Mouse (Mus musculus) heart, embryonic 12.5 days (tissue): ENCODE results near the gene Ccdc158. TPM values are rescaled to one million over a fixed set of nuclear protein-coding genes. Genes with fewer than 3 reads are reported as not detected.

Experiments used
- ATAC-seq: fragments of 200-750 bp; cut with Nextera tagmentation; 2 replicates; pipeline ENCODE4 v1.8.0; 2017; ENCODE audit warnings: moderate TSS enrichment, moderate library complexity; ENCODE audit not compliant: insufficient number of reproducible peaks, low FRiP score
- H3K27ac ChIP-seq: fragments of 300-500 bp; sonication (generic); 2 replicates; pipeline ENCODE4 v1.5.1; 2016; ENCODE audit warnings: mild to moderate bottlenecking, moderate library complexity; ENCODE audit not compliant: poor library complexity, severe bottlenecking
- H3K27me3 ChIP-seq: fragments of 300-500 bp; sonication (generic); replicated peaks from 2 replicates; pipeline ENCODE4 v1.6.1; 2016; ENCODE audit warnings: mild to moderate bottlenecking, moderate library complexity
- H3K36me3 ChIP-seq: fragments of 300-500 bp; sonication (generic); 2 replicates; pipeline ENCODE4 v1.6.1; 2016; ENCODE audit warnings: mild to moderate bottlenecking, moderate library complexity
- H3K4me1 ChIP-seq: fragments of 300-500 bp; sonication (generic); replicated peaks from 2 replicates; pipeline ENCODE4 v1.6.1; 2016; ENCODE audit warnings: mild to moderate bottlenecking
- H3K4me2 ChIP-seq: fragments of 300-500 bp; sonication (generic); 2 replicates; pipeline ENCODE4 v1.6.1; 2016; ENCODE audit warnings: mild to moderate bottlenecking, moderate library complexity
- H3K4me3 ChIP-seq: fragments of 300-500 bp; sonication (generic); 2 replicates; pipeline ENCODE4 v1.5.1; 2016; ENCODE audit warnings: mild to moderate bottlenecking
- H3K9ac ChIP-seq: fragments of 300-500 bp; sonication (generic); 2 replicates; pipeline ENCODE4 v1.6.1; 2016; ENCODE audit warnings: mild to moderate bottlenecking, moderate library complexity
- H3K9me3 ChIP-seq: fragments of 300-500 bp; sonication (generic); replicated peaks from 2 replicates; pipeline ENCODE4 v1.6.1; 2016; ENCODE audit warnings: mild to moderate bottlenecking, moderate library complexity
- WGBS: fragments of 180-500 bp; shearing (Covaris S2); methylation state at CpG from one replicate; pipeline ENCODE4 v1.1.7; 2016; 5-methylcytosine and 5-hydroxymethylcytosine counted together
- polyA plus RNA-seq: library from polyadenylated mRNA; unstranded; fragments of >200 nt; fragmentation: Nextera tagmentation; extraction: Ambion mirVana; gene quantifications from 2 replicates; pipeline ENCODE4 v1.2.1, GENCODE M21; 2016

Ccdc158 gene
- polyA plus RNA-seq, 1 experiment from 2014 or later, result 1.1 TPM

DNA sequence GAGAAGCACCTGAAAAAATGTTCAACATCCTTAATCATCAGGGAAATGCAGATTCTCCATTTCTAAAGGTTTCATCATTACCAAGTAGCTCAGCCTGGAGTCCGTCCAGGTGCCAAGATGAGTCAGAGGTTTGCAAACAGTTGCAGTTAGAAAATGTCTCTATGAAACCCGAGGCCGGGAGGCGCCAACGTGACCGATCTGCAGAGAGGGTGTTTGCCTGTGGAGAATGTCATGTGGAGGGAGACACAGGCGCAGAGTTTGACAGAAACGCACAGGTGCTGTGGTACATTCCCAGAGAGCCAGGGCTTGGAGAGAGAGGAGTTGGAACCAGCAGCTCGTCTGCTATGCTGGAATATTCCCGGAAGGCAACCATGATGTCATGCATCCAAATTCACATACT, 76.0 kb downstream of the Ccdc158 start:
- H3K36me3 ChIP-seq, result no peaks in the 10 kb centered on the region
- ATAC-seq, result no peak
- H3K27me3 ChIP-seq, result 0 out of 2 replicates have a peak, but pooled peaks cover 9% of the 10 kb centered on the region
- WGBS, result 74% methylated on average over 10 of the region's 10 CpGs
- 0 out of 2 replicates have a peak, but pooled peaks cover 3% of the 10 kb centered on the region for H3K4me1 ChIP-seq
- H3K4me2 ChIP-seq, result no peak overlapping the region
- H3K9ac ChIP-seq, result no peak overlapping the region
- H3K9me3 ChIP-seq, result no peaks in the 10 kb centered on the region
- H3K4me3 ChIP-seq, result no peak overlapping the region
- H3K27ac ChIP-seq, result no peak overlapping the region

DNA sequence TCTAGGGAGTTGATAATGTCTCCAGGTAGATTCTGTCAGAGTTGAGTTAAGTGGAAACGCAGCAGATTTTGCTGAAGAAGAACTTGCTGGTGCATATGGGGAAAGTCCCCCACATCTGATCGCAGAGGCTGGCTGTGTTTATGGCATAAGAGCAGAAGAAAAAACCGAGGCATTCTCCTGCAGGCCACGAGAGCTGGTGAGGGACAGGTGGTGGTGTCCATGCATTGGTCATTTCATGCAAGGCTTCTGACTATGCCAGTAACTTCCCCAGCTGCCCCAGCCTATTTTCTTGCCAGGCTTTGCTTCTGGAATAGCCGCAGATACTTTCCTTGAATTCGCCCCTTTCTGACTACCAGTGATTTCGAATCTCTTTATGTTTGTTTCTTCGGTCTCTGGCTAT, 78.2 kb downstream of the Ccdc158 start:
- no peak overlapping the region for H3K4me2 ChIP-seq
- H3K36me3 ChIP-seq, result no peaks in the 10 kb centered on the region
- no peaks in the 10 kb centered on the region for H3K9me3 ChIP-seq
- no peak for ATAC-seq
- 83% methylated on average over 8 of the region's 8 CpGs for WGBS
- H3K27ac ChIP-seq, result no peak overlapping the region
- H3K27me3 ChIP-seq, result 0 out of 2 replicates have a peak, but pooled peaks cover 8% of the 10 kb centered on the region
- H3K4me1 ChIP-seq, result no peaks in the 10 kb centered on the region
- no peak overlapping the region for H3K4me3 ChIP-seq
- H3K9ac ChIP-seq, result no peak overlapping the region

GRCm38 (mm10) chr5:92595026-92595425, 80.0 kb downstream of the Ccdc158 start:
- 63% methylated on average over 5 of the region's 5 CpGs for WGBS
- H3K27me3 ChIP-seq, result no peaks in the 10 kb centered on the region
- no peaks in the 10 kb centered on the region for H3K9me3 ChIP-seq
- no peak for ATAC-seq
- H3K4me1 ChIP-seq, result no peaks in the 10 kb centered on the region
- no peak overlapping the region for H3K9ac ChIP-seq
- H3K27ac ChIP-seq, result no peak overlapping the region
- no peak overlapping the region for H3K4me3 ChIP-seq
- H3K4me2 ChIP-seq, result no peak overlapping the region
- H3K36me3 ChIP-seq, result no peaks in the 10 kb centered on the region

- peaks cover 3% of the 10 kb centered on the region; the same call in 1 of the 2 replicates for H3K4me1 ChIP-seq
- no peak overlapping the region for H3K9ac ChIP-seq
- no peaks in the 10 kb centered on the region; the same call in 1 of the 2 replicates for H3K27me3 ChIP-seq
- no peaks in the 10 kb centered on the region for H3K36me3 ChIP-seq
- no peak overlapping the region for H3K27ac ChIP-seq
- no peaks in the 10 kb centered on the region for H3K9me3 ChIP-seq
- no peak for ATAC-seq
- H3K4me2 ChIP-seq, result no peak overlapping the region
- no peak overlapping the region for H3K4me3 ChIP-seq
- WGBS, result 55% methylated on average over 10 of the region's 10 CpGs
Measured at GRCm38 (mm10) chr5:92585932-92586331, 89.1 kb downstream of the Ccdc158 start.

DNA sequence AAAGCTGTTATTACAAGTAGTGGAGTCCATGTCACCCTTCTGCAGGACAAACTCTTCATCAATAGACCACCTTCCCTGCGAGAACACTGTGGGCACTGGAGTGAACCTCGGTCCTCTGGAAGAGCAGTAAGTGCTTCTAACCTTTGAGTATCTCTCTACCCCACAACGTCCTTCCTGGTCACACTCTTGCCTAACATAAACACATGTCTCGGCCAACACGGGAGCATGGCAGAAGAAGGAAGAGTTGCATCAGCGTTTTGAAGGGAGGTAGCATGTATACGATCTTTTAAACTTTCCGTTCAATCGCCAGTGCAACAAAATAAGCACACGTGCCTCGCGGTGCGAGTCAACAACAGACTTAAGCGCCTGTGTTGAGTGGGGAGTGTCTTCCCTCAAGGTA, 95.5 kb downstream of the Ccdc158 start:
- no peak for ATAC-seq
- Histone ChIP-seq H3K9me3 (no peaks in the 10 kb centered on the region), H3K36me3 (no peaks in the 10 kb centered on the region), H3K4me1 (no peaks in the 10 kb centered on the region), H3K27ac (no peak overlapping the region), H3K4me2 (no peak overlapping the region), H3K9ac (no peak overlapping the region), H3K4me3 (no peak overlapping the region), H3K27me3 (no peaks in the 10 kb centered on the region)
- 79% methylated on average over 14 of the region's 14 CpGs for WGBS

DNA sequence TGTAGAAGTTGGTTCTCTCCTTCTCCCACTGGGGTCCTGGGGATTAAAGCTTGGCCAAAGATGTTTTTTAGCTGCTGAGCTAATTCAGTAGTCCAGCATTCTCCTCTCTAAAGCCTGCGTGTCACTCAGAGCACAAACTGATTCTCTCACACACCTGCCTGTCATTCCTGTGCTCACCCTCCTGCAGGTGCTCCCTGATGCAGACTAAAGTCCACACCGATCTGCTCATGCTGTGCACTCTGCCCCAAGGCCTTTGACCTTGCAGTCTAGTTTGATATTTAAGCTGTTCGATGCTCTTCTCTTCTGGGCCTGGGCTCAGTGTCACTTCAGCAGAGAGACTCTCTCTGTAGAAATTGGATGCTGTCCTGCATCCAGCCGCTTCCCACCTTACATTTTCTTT, 103.8 kb downstream of the Ccdc158 start:
- no peak overlapping the region for H3K9ac ChIP-seq
- no peak overlapping the region for H3K4me3 ChIP-seq

DNA sequence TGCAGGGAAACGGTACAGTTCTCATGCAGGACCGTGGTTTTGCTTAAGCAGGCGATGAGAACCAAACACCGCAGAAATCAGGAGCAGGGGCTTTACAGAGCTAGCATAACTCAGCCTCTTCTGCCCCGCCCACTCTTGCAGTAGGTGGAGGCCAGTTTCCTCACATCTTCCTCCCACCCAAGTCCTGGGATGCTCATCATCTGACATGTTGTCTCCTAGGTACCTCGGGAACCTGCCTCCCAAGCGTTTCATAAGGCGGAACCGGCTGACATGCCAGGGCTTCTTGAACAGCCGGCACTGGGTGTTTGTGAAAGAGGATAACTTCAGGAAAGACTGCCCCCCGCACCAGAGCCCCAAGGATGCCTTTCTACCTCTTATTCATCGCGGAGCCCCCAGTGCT, 113.1 kb downstream of the Ccdc158 start:
- Histone ChIP-seq H3K4me2 (no peak overlapping the region), H3K4me1 (peaks cover 7% of the 10 kb centered on the region; the same call in 1 of the 2 replicates), H3K36me3 (no peaks in the 10 kb centered on the region), H3K4me3 (no peak overlapping the region), H3K9me3 (no peaks in the 10 kb centered on the region), H3K27ac (no peak overlapping the region), H3K9ac (no peak overlapping the region), H3K27me3 (0 out of 2 replicates have a peak, but pooled peaks cover 3% of the 10 kb centered on the region)
- WGBS, result 76% methylated on average over 13 of the region's 13 CpGs
- ATAC-seq, result no peak

More for the DNA sequence above, 103.8 kb downstream of the Ccdc158 start:
- no peaks in the 10 kb centered on the region for H3K36me3 ChIP-seq
- H3K27me3 ChIP-seq, result no peaks in the 10 kb centered on the region
- no peak overlapping the region for H3K27ac ChIP-seq
- no peak for ATAC-seq
- H3K4me1 ChIP-seq, result no peaks in the 10 kb centered on the region
- no peak overlapping the region for H3K4me2 ChIP-seq
- H3K9me3 ChIP-seq, result 0 out of 2 replicates have a peak, but pooled peaks cover 6% of the 10 kb centered on the region
- 84% methylated on average over 4 of the region's 4 CpGs for WGBS

DNA sequence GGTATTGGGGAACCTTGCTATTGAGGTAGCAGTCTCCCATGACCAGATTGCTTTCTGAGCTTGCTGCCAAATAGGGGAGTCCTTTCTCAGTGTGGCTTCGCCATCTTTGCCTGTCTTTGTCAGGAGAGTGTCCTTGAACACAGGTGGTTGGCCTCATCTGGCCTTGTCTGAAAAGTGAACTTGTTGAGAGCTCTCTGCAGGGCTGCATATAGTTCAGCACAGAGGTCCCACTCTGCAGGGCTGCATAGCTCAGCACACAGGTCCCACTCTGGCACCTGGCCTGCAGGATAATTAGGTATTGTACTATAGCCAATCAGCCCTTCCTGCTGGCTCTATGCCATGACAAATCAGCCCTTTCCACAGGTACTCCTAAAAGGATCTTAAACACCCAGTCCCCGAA, 114.9 kb downstream of the Ccdc158 start:
- no peak overlapping the region for H3K9ac ChIP-seq
- H3K4me3 ChIP-seq, result no peak overlapping the region
- H3K27ac ChIP-seq, result no peak overlapping the region
- no peaks in the 10 kb centered on the region for H3K9me3 ChIP-seq
- ATAC-seq, result no peak
- no peaks in the 10 kb centered on the region for H3K36me3 ChIP-seq
- peaks cover 7% of the 10 kb centered on the region; the same call in 1 of the 2 replicates for H3K4me1 ChIP-seq
- 64% methylated on average over 2 of the region's 2 CpGs for WGBS
- H3K4me2 ChIP-seq, result no peak overlapping the region
- 0 out of 2 replicates have a peak, but pooled peaks cover 3% of the 10 kb centered on the region for H3K27me3 ChIP-seq

Other genes starting within 250 kb of the Ccdc158 start
- 42.6 and 44.6 TPM in 2 replicates for gene Nup54, start 240.1 kb downstream of the Ccdc158 start, polyA plus RNA-seq
- 17.7 and 18.0 TPM in 2 replicates for gene Scarb2, start 168.4 kb downstream of the Ccdc158 start, polyA plus RNA-seq
- gene Fam47e, start 120.2 kb downstream of the Ccdc158 start, polyA plus RNA-seq, result not detected in 2 replicates
- gene Stbd1, start 72.2 kb downstream of the Ccdc158 start, polyA plus RNA-seq, result 84.2 and 87.2 TPM in 2 replicates
- 19.7 and 22.2 TPM in 2 replicates for gene Shroom3, start 8.2 kb upstream of the Ccdc158 start, polyA plus RNA-seq